Mouse (Mus musculus): ENCODE results near the gene Zfp597.
"Not testable (repeated sequence)": the region's sequence is repeated elsewhere in the genome, so short reads cannot be mapped to it uniquely, and the experiment has no call there.

Zfp597 gene

GRCm38 (mm10) chr16:3859254-3859653 lies 25.1 kb downstream of the Zfp597 start:
- in situ Hi-C loops (cut with MboI; ENCODE audit: low sequenced_read_pairs): no loop called here

- in situ Hi-C loops (cut with MboI; ENCODE audit: low sequenced_read_pairs): no loop called here
These were observed 28.6 kb downstream of the Zfp597 start for GRCm38 (mm10) chr16:3855776-3856175.

- in situ Hi-C loops (cut with MboI; ENCODE audit: low sequenced_read_pairs): no loop called here
These were observed 29.8 kb downstream of the Zfp597 start for GRCm38 (mm10) chr16:3854437-3855182.

GRCm38 (mm10) chr16:3852586-3852985 lies 31.8 kb downstream of the Zfp597 start:
- in situ Hi-C loops (cut with MboI; ENCODE audit: low sequenced_read_pairs): no loop called here

- in situ Hi-C loops (cut with MboI; ENCODE audit: low sequenced_read_pairs): not testable (repeated sequence)
These were observed 33.1 kb downstream of the Zfp597 start for GRCm38 (mm10) chr16:3851301-3851700.

- in situ Hi-C loops (cut with MboI; ENCODE audit: low sequenced_read_pairs): no loop called here
These were observed 35.9 kb downstream of the Zfp597 start for GRCm38 (mm10) chr16:3848416-3848815.

- in situ Hi-C loops (cut with MboI; ENCODE audit: low sequenced_read_pairs): no loop called here
These were observed 36.5 kb downstream of the Zfp597 start for GRCm38 (mm10) chr16:3847871-3848270.

GRCm38 (mm10) chr16:3846711-3847518 lies 37.4 kb downstream of the Zfp597 start, which contains the start of gene Zfp174:
Gene Zfp174, plus strand, starts transcription at chr16:3847268.
- in situ Hi-C loops (cut with MboI; ENCODE audit: low sequenced_read_pairs): no loop called here

- in situ Hi-C loops (cut with MboI; ENCODE audit: low sequenced_read_pairs): no loop called here
These were observed 40.6 kb downstream of the Zfp597 start for GRCm38 (mm10) chr16:3843796-3844195.

- in situ Hi-C loops (cut with MboI; ENCODE audit: low sequenced_read_pairs): no loop called here
These were observed 41.4 kb downstream of the Zfp597 start for GRCm38 (mm10) chr16:3842989-3843388.

GRCm38 (mm10) chr16:3839157-3839885 lies 45.0 kb downstream of the Zfp597 start:
- in situ Hi-C loops (cut with MboI; ENCODE audit: low sequenced_read_pairs): no loop called here

- in situ Hi-C loops (cut with MboI; ENCODE audit: low sequenced_read_pairs): no loop called here
These were observed 48.9 kb downstream of the Zfp597 start for GRCm38 (mm10) chr16:3835461-3835860.

- in situ Hi-C loops (cut with MboI; ENCODE audit: low sequenced_read_pairs): no loop called here
These were observed 53.7 kb downstream of the Zfp597 start, which contains the start of gene Olfr15 for GRCm38 (mm10) chr16:3830588-3831109. Gene Olfr15, plus strand, starts transcription at chr16:3830878.

- in situ Hi-C loops (cut with MboI; ENCODE audit: low sequenced_read_pairs): no loop called here
These were observed 54.6 kb downstream of the Zfp597 start for GRCm38 (mm10) chr16:3829727-3830126.

GRCm38 (mm10) chr16:3828021-3828420 lies 56.3 kb downstream of the Zfp597 start:
- in situ Hi-C loops (cut with MboI; ENCODE audit: low sequenced_read_pairs): no loop called here

GRCm38 (mm10) chr16:3820202-3820601 lies 64.2 kb downstream of the Zfp597 start:
- in situ Hi-C loops (cut with MboI; ENCODE audit: low sequenced_read_pairs): no loop called here

- in situ Hi-C loops (cut with MboI; ENCODE audit: low sequenced_read_pairs): not testable (repeated sequence)
These were observed 69.7 kb downstream of the Zfp597 start for GRCm38 (mm10) chr16:3814667-3815066.

All from CH12F3 (cell line).